Mouse (Mus musculus) thymus, adult 2 months (tissue): ENCODE measurements around the gene Speer4e. TPM values are rescaled to one million over a fixed set of nuclear protein-coding genes. Genes with fewer than 3 reads are reported as not detected.
"Not testable (repeated sequence)": the region's sequence is repeated elsewhere in the genome, so short reads cannot be mapped to it uniquely, and the experiment has no call there.

Experiments
- DNase-seq: peaks from one replicate; pipeline ENCODE4 v3.0.0; 2021
- H3K27ac ChIP-seq: fragments of 200-500 bp; 2 replicates; pipeline ENCODE4 v1.5.1; 2012; ENCODE audit warnings: low read length, control low read depth; ENCODE audit not compliant: control insufficient read depth, insufficient read depth
- H3K27me3 ChIP-seq: fragments of 200-500 bp; 2 replicates; pipeline ENCODE4 v1.6.1; 2012; ENCODE audit warnings: mild to moderate bottlenecking, low read length, moderate library complexity, mixed read lengths; ENCODE audit not compliant: control insufficient read depth, insufficient read depth
- H3K36me3 ChIP-seq: fragments of 200-500 bp; 2 replicates; pipeline ENCODE4 v1.6.1; 2012; ENCODE audit warnings: mild to moderate bottlenecking, low read length, moderate library complexity; ENCODE audit not compliant: control insufficient read depth, insufficient read depth
- H3K4me1 ChIP-seq: fragments of 200-500 bp; replicated peaks from 2 replicates; pipeline ENCODE4 v1.6.1; 2012; ENCODE audit warnings: low read length; ENCODE audit not compliant: control insufficient read depth, insufficient read depth
- H3K4me3 ChIP-seq: fragments of 200-500 bp; 2 replicates; pipeline ENCODE4 v1.5.1; 2012; ENCODE audit warnings: mild to moderate bottlenecking, low read length, control low read depth, moderate library complexity; ENCODE audit not compliant: control insufficient read depth, insufficient read depth
- WGBS: fragments of 180-500 bp; shearing (Covaris S2); methylation state at CpG from one replicate; pipeline ENCODE4 v1.1.7; 2018; 5-methylcytosine and 5-hydroxymethylcytosine counted together
- polyA plus RNA-seq: library from polyadenylated mRNA; depleted of rRNA; stranded (reverse); fragments of >200 nt; gene quantifications from 2 replicates; pipeline ENCODE4 v1.2.3, GENCODE M21; 2012

The Speer4e gene
- polyA plus RNA-seq, 1 experiment: not detected

DNA sequence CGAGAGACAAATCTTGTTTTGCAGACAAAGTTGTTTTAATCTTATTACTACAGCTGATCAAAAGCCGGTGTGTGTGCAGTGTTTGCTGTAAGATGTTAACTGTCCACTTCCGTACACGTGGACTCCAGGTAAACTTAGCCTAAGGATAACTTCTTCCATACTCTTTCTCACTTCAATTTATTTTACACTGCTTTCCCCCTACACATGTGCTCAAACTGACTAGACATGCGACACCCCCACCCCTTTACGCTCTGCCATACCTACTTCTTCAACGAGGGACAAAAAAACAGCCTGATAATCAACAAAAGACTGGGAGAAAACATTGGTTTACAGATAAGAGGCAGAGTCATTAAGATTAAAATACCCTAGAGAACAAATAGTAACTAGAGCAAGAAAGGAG, 13.6 kb upstream of the Speer4e start:
- not testable (repeated sequence) for H3K4me3 ChIP-seq, H3K27ac ChIP-seq, DNase-seq, H3K36me3 ChIP-seq, H3K4me1 ChIP-seq, H3K27me3 ChIP-seq
- 70% methylated on average over 7 of the region's 7 CpGs for WGBS

DNA sequence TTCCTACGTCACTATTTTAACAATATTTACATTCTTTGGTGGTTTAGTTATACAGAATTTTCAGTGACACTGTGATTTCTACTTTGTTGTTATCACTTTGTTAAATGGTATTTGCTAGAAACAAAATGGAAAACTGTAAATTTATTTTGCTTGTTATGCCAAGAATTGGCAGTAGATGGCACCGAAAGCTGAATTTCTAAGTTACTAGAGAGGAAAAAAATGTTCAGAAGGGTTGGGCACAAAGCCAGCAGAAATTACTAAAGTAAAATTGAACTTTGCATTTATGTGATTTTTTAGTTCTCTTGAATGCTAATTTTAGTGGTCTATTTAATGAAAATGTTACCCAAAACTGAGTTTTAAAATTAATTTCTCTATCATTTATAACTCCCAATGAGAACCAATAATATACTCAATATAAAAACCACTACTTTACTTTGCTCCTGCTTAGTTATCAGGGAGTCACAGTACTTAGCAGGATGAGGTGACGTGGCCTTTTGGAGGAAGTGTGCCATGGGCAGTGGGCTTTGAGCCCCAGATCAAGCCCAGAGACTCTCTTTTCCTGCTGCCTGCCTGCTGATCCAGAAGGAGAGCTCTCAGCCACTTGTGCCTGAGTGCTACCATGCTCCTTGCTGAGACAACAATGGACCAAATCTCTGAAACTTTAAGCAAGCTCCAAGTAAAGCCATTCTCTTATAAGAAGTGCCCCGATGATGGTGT, 9.4 kb upstream of the Speer4e start:
- H3K27ac ChIP-seq, DNase-seq, H3K4me1 ChIP-seq, H3K4me3 ChIP-seq, H3K27me3 ChIP-seq, H3K36me3 ChIP-seq: not testable (repeated sequence)
- WGBS: 59% methylated on average over 4 of the region's 4 CpGs

DNA sequence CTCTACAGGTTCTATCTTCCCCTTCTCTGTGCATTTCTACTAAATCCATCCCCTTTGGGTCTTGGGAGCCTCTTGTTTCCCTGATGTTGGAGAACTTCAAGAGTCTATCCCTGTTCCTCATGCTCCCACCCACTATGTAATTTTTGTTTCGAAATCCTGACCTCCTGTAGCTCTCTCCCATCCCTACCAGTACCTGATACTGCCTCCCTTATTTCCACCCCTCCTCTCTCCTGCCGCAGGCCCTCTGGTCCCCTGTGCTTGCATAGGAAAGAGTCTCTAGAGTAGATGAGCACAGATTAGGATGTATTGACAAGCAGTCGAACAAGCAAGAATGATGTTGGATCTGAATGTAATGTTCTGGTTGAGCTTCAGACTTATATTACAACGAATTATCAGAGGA, 7.3 kb upstream of the Speer4e start:
- WGBS: 61% methylated on average over 4 of the region's 4 CpGs

DNA sequence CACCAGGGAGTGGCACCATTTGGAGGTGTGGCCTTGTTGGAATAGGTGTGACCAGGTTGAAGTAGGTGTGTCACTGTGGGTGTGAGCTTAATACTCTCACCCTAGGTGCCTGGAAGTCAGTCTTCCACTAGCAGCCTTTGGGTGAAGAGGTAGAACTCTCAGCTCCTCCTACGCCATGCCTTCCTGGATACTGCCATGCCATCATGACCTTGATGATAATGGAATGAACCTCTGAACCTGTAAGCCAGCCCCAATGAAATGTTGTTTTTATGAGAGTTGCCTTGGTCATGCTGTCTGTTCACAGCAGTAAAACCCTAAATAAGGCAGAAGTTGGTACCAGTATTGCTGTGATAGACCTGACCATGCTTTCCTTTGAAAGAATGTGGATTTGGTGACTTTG, 2.8 kb upstream of the Speer4e start:
- 97% methylated on average over 1 of the region's 1 CpGs for WGBS

More for the DNA sequence above, 7.3 kb upstream of the Speer4e start:
- DNase-seq, H3K36me3 ChIP-seq, H3K27ac ChIP-seq, H3K27me3 ChIP-seq, H3K4me3 ChIP-seq, H3K4me1 ChIP-seq: not testable (repeated sequence)

DNA sequence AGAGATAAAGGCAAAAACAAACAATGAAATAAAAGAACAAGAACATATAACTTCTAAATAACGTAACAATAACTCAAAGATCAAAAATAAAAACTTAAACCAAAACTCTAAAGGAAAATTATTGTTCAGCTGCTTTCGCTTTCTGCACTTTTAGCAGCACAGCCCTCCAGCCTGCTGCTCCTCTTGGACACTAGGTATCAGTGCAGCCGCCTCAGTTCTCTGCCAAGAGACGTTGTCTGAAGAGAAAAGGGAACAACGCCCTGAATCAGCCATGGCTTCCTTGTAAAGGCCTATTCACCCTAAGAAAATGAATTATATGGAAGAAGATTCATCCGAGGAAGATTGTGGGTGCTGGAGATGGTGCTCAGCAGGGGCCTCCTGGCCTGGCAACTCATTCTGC, 4.5 kb downstream of the Speer4e start:
- H3K27ac ChIP-seq, H3K27me3 ChIP-seq, H3K36me3 ChIP-seq, H3K4me3 ChIP-seq, H3K4me1 ChIP-seq, DNase-seq: not testable (repeated sequence)
- 77% methylated on average over 5 of the region's 6 CpGs for WGBS

More for the DNA sequence above, 2.8 kb upstream of the Speer4e start:
- not testable (repeated sequence) for H3K4me3 ChIP-seq, DNase-seq, H3K36me3 ChIP-seq, H3K4me1 ChIP-seq, H3K27ac ChIP-seq, H3K27me3 ChIP-seq

DNA sequence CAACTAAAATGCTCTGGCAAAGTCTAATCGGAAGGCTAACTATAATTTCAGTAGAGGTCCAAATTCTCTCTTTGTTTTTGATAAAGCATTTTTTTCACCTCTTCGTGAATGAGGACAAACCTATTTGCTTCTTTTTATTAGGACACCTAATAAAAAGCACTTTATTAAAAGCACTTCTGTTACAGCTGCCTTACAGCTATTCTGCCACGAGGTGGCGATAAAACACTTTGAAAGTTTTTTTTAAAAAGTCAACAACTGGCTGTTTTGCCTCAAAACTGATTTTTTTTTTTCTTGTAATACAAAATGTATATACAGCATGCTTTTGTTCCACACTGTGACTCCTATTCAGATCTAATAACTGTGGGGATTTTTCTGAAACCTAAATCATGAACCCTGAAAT, 11.2 kb downstream of the Speer4e start:
- H3K4me3 ChIP-seq, DNase-seq, H3K4me1 ChIP-seq, H3K27me3 ChIP-seq, H3K27ac ChIP-seq, H3K36me3 ChIP-seq: not testable (repeated sequence)
- 30% methylated on average over 4 of the region's 4 CpGs for WGBS

DNA sequence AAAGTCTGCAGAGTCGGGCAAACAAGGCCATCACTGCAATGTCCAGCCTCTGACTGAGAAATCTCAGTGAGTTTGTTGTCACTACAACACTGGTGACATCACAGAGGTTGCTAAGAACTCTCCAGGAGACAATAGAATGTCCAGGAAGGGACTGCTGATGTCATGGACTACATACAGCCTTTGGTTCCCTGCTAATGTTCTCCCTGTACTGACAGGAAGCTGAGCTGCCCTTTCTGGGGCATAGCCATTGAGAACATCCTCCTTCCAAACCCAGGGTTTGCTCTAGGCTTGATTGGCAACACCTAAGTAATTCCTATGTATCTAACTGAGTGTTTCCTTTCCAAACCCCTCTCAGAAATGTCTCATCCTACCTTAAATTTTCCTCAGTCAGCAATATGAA, 23.4 kb downstream of the Speer4e start, which contains the start of gene Gm9758:
Gene Gm9758, minus strand, starts transcription at position 101 of the 400 bp plus-strand sequence.
- H3K27me3 ChIP-seq, DNase-seq, H3K27ac ChIP-seq, H3K4me3 ChIP-seq, H3K36me3 ChIP-seq, H3K4me1 ChIP-seq: not testable (repeated sequence)
- 60% methylated on average over 1 of the region's 1 CpGs for WGBS

DNA sequence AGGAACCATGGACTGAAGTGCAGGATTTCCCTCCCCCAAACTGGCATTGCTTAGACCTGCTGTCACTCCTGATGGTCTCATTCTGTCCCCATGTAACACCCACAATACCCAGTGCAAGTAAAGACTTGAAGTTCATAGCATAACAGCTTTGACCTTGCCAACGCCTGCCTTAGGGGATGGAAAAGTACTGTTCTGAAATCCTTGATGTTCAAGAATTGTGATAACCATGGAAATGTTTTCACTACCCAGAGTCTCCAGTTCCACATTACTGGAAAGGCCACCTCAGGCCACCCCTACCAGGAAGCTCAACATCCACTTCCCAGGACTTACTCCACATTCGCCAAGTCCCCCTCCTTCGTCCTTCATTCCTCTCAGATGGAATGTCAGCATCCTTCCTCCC, 23.9 kb downstream of the Speer4e start:
- not testable (repeated sequence) for H3K4me3 ChIP-seq, H3K4me1 ChIP-seq, H3K36me3 ChIP-seq, H3K27me3 ChIP-seq, DNase-seq, H3K27ac ChIP-seq
- WGBS: 76% methylated on average over 2 of the region's 3 CpGs

DNA sequence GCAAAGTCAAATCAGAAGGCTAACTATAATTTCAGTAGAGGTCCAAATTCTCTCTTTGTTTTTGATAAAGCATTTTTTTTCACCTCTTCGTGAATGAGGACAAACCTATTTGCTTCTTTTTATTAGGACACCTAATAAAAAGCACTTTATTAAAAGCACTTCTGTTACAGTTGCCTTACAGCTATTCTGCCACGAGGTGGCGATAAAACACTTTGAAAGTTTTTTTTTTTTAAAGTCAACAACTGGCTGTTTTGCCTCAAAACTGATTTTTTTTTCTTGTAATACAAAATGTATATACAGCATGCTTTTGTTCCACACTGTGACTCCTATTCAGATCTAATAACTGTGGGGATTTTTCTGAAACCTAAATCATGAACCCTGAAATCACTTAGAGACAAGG, 34.7 kb downstream of the Speer4e start:
- H3K27ac ChIP-seq, H3K4me3 ChIP-seq, H3K27me3 ChIP-seq, H3K4me1 ChIP-seq, H3K36me3 ChIP-seq, DNase-seq: not testable (repeated sequence)
- WGBS: 22% methylated on average over 3 of the region's 3 CpGs
